Mouse (Mus musculus): ENCODE measurements around the gene Hexdc.

Gene Hexdc

DNA sequence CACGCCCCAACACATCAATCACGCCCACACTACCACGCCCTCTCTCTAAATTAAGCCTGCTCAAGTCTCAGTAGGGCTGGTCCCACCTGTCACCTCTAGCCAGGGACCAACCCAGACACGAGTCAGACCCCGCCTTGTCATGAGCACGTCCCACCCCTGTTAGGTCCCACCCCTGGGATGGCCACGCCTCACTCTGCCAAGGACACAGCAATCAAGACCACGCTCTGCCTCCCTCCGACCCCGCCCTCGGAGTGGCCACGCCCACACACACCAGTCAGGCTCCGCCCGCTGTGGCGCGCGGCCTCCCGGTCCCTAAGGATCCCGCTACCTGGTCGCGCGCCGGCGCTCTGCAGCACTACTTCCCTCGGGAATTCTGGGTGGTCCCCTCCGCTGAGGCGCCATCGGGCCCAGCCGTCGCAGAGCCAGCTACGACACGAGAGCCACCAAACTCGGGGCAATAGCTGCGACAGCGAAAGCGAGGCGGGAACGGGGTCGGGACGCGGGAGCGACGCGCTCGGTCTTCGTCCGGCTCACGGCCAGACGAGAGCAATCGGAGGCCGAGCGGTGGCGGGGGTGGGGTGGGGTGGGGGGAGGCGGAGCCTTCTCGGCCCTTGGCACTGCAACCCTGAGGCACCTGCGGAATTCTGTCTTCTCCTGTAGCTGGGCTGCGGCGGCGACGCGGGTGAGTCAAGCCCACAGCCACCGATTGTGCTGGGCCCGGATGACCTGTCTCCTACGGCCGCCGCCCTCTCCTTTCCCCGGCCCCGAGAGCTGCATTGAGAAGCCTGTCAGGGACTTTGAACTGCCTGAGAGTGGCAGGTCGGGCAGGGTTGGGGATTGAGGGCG is at the start of gene Hexdc, which contains the start of gene Ogfod3:
Gene Hexdc (plus strand): TSS at position 273 of the 846 bp plus-strand sequence.
Gene Ogfod3 (minus strand): TSS at position 551 of the 846 bp plus-strand sequence.
- DNase-seq (ENCODE audit: low spot score): peak; percentile 97

DNA sequence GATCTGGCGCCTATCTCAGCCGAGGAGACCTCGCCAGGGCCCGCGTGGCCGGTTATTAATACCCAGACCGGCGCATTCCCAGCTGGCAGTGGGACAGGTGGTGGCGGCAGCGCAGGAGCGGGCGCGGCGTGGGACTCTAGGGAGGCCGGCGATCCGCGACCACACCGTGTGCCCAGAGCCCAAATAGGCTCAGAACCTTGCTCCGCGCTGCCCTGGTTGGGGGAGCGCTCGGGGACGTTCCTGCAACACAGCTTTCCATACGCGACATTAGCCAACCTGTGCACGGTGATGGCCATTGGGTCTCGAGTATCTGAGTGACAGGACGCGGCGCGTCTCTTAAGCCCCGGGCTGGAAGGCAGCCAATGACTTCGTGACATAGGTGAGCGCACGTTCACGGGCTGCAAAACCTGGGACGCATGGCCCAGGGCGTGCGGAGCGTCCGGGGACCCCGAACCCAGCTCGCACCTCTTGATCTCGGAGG is 47.8 kb upstream of the Hexdc start:
- peak; percentile 20 for DNase-seq (ENCODE audit: low spot score)

DNA sequence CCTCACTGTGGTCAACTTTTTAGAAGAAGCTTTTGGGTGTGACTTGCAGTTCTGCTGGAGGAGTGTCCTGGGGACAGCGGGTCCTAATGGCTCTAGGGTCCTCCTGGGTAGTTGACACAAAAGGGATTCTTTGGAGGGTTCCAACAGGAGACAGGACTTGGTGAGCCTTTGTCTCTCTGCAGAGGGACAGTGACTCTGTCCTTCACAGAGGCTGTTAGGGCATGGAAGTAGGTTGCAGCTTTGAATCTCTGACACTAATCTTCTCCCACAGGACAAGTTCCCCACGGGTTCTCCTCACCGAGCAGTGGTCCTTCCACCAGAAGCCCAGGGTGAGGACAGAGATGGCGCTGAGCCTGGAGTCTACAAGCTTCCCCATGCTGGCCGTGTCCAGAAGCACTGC is 44.3 kb upstream of the Hexdc start, which contains the start of gene Uts2r:
Gene Uts2r (plus strand): TSS at position 301 of the 400 bp plus-strand sequence.
- DNase-seq (ENCODE audit: low spot score): no peak

DNA sequence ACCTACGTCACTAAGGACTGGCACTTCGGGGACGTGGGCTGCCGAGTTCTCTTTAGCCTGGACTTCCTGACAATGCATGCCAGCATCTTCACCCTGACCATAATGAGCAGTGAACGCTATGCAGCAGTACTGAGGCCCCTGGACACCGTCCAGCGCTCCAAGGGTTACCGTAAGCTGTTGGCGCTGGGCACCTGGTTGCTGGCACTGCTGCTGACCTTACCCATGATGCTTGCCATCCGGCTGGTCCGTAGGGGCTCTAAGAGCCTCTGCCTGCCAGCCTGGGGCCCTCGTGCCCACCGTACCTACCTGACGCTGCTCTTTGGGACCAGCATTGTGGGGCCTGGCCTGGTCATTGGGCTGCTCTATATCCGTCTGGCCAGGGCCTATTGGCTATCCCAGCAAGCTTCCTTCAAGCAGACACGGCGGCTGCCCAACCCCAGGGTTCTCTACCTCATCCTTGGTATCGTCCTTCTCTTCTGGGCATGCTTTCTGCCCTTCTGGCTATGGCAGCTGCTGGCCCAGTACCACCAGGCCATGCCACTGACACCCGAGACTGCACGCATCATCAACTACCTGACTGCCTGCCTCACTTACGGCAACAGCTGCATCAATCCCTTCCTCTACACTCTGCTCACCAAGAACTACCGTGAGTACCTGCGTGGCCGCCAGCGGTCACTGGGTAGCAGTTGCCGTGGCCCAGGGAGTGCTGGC is 43.4 kb upstream of the Hexdc start:
- no peak for DNase-seq (ENCODE audit: low spot score)

DNA sequence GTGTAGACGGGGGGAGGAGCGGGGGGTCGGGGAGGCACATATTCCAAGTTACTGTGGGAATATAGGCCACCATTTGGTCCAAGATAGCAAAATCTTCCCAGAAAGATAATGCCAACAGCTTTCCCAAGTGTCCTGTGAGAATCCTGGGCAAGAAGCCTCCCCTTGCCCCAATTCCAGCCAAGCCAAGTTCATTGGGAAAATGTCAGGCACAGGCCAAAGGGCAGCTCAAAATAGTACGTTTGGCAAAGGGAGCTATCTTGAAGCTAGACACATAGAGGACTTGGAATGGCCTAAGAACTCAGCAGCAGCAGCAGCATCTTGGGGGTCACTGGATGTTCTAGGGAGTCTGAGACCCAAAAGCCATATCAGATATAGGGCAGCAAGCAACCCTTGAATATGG is 40.5 kb upstream of the Hexdc start:
- DNase-seq (ENCODE audit: low spot score): no peak

DNA sequence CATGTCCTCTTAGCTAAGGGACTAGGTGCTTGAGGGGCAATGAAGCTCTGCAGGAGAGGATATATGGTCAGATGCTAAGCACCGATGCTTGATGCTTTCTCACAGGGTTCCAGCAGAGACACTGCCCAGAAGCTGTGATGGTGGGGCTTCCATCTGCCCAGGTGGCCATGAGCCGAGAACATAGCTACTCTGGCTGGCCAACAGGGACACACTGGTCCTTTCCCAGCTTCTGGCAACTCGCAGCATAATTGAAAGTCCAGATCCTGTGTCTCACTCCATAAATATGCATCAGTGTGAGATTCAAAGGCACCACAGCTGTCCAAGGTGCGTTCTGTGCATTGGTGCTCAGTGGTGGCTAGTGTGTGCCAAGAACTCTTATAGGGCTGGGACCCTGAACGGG is 31.0 kb upstream of the Hexdc start:
- DNase-seq (ENCODE audit: low spot score): no peak

DNA sequence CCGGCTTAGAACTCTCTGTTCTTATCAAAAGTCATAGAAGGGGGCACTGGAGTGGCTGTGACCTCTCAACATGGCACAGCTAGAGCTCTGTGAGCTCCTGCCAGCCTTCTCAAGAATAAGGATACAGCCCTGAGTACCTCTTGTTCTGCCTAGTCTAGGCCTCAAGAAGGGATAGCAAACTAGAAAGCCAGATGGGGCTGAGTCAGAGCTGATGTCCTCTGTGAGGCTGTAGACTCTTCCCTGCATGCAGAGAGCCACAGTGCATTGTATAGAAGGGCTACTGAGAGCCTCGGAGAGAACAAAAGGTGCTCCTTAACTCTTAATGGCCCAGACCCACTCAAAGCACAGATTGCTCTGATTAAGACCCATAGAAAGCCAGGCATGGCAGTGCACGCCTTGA is 30.0 kb upstream of the Hexdc start:
- DNase-seq (ENCODE audit: low spot score): no peak

DNA sequence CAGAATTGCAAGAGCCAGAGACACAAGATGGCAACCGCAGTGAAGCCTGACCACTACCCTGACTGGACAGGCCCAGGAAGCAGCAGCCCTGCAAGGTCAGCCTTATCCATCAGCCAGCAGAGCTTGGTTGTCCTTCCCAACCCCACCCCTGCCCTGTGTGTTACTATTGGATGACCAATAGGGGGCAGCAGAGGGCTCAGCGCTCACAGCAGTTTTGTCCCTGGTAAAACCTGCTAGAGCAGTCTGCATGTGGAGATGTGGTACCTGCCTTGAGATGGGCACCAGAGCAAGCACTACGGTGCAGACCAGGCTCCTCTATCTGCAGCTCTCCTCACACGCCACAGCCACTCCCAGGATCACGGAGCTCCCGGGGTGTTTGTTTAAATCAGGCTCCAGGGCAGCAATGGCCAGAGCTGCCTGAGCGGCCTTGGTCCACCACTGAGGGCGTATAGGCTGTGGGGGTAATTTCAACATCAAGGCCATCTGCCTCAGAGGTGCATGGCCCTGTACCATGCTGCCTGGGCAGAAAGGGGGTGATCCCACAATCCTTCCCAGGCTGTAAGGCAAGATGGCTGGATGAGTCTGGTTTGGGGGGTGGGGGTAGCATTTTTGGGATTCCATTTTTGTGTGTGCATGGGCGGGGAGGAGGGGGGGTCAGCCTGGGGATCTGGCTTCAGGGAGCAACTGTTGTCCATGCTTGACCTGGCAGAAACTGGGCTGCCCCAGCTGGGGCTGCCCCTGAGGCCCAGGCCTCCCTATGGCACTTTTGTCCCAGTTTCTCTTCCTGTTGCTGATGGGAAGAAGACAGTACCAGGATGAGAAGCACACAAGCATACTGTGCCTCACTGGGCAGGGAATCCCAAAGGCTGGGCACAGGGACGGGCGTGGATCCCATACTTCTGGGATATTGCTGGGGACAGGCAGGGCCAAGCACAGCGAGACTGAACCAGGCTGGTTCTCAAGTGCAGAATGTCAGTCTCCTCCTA is 27.7 kb upstream of the Hexdc start:
- peak; percentile 68 for DNase-seq (ENCODE audit: low spot score)

DNA sequence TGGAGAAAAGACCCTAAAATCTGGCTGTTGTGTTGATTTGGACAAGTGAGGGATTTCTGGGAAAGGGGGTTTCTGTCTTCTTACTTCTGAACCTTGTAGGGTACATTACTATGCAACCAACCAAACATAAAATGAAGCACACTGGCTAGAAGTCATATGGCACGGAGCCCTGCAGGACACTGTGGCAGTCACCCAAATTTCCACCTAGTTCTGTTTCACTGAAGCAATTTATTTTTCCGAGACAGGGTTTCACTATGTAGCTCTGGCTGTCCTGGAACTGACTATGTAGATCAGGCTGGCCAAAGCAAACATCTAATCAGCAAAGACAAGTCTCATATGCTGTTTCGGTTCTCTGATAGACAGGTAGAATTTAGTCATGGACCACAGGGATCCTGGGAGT is 14.6 kb upstream of the Hexdc start:
- no peak for DNase-seq (ENCODE audit: low spot score)

DNA sequence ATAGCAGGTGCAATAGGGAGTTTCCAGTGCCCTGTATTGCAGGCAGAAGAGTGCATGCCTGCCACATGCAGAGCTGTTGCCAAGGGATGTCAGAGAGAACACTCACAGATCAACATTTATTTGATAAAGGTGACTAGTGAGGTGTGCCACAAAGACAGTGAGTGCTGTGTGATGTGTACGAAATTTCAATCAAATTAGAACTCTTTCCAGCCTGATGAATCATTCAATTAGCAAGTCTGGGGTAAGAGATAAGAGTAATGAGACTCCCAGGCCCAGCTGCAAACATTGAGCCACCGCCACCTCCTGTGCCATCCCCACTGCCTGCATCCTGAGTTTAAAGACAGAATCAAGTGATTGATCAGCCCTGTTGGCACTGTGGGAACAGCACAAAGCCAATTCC is 11.5 kb upstream of the Hexdc start:
- no peak for DNase-seq (ENCODE audit: low spot score)

DNA sequence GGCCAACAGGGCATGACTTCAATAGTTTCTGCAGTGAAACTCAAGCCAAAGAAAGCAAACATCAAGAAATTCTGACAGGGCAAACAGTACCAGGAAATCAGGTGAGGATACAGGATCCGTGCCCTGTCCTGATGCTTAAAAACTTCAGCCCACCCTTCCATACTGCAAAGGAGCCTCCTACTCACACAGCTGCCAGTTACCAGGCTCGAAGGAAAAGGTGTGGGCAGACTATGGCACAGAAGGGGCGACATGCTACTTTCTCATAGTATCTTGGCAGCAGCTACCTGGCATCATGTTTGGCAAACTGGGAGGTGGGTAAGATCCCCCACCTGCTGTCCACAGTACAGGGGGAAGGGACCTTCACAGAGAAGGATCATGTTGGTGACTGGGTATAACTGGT is 10.8 kb upstream of the Hexdc start:
- no peak for DNase-seq (ENCODE audit: low spot score)

DNA sequence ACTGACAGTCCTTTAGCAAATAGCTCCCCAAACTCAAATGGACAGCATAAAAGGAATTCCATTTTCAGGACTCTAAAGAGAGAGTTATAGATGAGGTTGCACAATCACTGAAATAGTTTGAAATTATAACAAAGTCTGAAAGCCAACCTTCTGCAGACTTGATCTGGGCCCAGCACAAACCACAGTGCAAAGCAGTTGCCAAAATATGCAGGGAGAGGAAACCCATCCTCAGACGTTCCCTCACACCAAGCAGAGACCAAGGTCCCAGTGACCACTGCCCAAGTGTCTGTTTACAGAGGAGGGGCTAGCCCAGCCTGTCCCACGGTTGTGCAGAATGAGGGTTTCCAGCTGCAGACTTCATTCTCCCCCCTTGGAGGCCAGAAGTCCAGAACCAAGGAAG is 5.6 kb upstream of the Hexdc start:
- DNase-seq (ENCODE audit: low spot score): no peak

DNA sequence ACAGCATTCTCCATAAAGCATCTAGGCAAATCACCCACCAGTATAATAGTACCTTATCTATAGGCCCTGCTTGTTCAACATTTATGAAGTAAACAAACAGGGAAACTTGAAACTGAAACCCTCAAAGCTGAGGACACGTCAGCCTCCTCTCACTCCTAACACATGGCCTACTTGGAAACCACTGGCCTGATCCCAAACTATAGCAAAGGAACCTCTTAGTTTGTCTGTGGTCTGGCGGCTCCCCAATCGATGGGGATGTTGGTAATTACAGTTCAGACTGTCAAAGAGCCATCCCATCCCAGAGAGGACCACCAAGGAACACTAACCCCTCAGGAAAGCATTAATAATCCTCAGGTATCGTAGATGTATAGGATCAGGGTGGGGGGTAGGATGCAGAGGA is 4.4 kb upstream of the Hexdc start:
- no peak for DNase-seq (ENCODE audit: low spot score)

DNA sequence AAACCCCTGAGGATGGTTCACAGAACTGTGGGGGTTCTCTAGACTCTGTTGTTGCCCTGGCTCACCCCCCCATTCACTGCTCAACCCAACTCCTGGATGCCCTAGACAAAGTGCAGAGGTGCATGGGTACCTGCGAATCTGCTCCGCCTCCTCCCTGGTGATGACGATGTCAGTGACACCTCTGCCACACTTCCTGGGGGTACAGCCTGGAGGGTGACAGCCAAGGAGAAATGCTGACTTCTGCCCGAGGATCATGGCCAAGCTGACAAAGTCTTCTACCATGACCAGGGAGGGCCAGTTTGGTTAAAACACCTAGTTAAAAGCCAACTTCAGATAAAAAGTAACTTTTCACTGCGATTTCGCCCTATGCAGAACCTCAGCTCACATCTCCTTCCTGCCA is 3.5 kb upstream of the Hexdc start:
- no peak for DNase-seq (ENCODE audit: low spot score)

DNA sequence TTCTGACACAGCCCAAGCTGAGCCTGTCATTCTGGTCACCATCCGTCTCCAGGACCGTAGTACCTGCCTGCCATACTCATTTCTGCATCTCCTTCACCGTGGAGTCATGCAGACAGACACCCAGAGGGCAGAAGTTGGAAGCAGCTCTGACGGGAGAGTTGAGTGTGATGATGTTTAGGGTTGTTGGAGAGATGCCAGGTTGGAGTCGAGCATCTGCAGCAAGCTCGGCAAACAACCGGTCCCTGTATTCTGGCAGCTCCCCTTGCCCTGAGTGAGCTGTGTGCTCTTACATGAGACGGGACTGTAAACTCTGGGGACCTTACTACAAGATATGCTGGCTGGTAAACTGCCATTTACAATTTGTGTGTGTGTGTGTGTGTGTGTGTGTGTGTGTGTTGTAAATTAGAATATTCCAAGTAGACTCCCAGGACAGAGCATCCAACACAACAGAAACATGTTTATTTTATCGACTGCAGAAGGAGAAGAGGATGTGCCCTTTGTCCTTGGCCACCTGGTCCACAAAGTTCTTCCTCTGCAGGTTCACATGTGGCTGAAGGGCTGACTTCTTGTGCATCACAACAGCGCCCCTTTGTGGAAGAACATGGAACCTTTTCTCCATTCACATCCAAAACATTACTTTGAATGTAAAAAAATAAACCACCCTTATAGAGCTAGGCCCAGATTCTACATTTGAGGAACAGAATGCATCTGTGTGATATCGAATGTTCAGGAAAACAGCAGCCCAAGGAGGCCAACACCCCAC is 2.6 kb upstream of the Hexdc start:
- peak; percentile 38 for DNase-seq (ENCODE audit: low spot score)

DNA sequence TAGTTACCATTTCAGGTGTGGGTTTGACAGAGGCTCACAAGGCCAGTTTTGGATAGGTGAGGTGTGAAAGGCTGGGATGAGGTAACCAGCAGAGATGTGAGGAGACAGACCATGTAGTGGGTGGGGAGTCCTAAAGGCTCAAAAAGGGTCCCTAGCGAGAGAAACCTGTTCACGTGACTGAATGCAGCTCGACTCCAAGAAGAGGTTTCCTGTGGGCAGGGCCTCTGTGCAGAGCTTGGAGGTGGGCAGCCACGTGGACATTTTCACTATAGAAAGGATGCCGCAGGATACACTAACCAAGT is 423 bp upstream of the Hexdc start:
- DNase-seq (ENCODE audit: low spot score): no peak

DNA sequence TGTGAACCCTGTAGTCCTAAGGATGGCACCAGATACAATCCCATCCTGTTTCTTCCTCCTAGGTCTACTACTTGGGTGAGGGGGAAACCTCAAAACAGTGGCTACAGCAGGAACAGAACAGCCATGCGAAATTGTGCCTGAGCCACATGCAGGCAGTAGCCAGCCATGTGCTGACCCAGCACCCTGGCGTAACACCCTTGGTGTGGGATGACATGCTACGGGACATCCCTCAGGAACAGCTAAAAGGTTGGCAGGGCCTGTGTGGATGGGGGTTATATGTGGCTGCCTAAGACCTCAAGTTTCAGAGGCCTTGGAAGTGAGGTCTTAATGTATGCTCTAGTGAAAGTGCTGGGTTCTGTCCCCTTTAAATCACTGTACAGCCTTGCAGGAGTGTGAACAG is 12.6 kb downstream of the Hexdc start:
- no peak for DNase-seq (ENCODE audit: low spot score)

DNA sequence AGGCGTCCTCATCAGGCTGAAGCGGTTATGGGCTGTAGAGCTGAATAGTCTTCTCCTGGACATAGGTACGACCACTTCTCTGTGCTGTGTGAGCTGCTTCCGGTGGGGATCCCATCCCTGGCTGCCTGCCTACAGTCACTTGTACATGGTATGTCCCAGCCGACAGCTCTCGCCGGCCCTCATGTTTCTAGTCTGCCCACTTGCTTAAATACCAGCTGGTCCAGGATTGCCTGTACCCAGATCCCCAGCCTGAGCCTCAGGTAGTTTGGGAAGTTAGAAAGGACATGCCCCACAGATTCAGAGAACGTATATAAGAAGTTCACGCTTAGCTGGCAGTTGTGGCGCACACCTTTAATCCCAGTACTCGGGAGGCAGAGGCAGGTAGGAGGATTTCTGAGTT is 15.5 kb downstream of the Hexdc start:
- no peak for DNase-seq (ENCODE audit: low spot score)

DNA sequence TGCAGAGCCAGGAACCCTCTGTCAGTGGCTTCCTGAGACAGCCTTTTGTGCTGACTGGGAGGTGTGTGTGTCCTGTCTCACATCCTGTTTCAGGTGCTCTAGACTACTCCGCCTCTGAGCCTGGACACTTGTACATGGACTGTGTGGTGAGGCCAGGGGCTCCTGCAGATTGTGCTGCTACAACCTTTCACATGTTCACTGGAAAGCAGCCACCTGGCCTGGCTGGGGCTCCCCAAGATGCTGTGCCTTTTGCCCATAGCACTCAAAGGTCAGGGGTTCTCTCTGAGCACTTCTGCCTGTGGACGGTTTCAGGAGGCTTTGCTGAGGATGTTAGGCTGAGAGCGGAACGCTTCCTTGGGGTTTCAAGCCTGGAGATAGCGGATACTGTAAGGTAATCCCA is 16.5 kb downstream of the Hexdc start:
- DNase-seq (ENCODE audit: low spot score): no peak

DNA sequence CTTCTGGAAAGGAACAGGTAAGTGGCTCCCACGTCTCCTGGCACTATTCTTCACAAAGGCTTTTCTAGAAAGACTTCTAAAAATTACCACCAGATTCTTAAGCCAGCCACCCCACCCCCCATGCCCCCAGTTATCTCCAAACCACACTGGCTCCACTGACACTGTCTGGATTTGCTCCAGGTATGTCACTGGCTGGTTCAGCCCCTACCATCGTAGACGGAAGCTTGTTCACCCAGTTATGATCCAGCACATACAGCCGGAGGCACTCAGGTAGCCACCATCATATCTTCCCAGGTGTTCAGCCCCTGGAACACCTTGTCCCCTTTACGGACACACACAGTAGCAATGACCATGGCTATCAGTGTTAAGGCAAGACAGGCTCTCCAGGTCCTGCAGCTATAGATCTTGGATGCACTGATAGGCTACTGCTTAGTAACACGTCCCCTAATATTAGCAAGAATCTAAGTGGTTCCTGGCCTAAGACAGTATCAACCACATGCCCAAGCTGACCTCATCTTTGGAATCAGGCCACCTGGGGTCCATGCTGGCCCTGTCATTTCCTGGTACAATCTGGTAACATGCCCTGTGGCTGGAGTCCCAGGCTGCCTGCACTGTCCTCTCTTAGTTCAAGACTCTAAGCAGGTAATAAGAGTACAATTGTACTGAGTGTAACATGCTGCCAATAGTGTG is 17.2 kb downstream of the Hexdc start:
- DNase-seq (ENCODE audit: low spot score): no peak

Data from urinary bladder, postnatal 14 days (tissue).